Mouse (Mus musculus): ENCODE data around the gene Tlr5. TPM values are rescaled to one million over a fixed set of nuclear protein-coding genes. Genes with fewer than 3 reads are reported as not detected.

Gene Tlr5
- polyA plus RNA-seq (2012; rRNA removed; ENCODE audit: low replicate concordance), result 4.9 and 5.1 TPM in 2 replicates

DNA sequence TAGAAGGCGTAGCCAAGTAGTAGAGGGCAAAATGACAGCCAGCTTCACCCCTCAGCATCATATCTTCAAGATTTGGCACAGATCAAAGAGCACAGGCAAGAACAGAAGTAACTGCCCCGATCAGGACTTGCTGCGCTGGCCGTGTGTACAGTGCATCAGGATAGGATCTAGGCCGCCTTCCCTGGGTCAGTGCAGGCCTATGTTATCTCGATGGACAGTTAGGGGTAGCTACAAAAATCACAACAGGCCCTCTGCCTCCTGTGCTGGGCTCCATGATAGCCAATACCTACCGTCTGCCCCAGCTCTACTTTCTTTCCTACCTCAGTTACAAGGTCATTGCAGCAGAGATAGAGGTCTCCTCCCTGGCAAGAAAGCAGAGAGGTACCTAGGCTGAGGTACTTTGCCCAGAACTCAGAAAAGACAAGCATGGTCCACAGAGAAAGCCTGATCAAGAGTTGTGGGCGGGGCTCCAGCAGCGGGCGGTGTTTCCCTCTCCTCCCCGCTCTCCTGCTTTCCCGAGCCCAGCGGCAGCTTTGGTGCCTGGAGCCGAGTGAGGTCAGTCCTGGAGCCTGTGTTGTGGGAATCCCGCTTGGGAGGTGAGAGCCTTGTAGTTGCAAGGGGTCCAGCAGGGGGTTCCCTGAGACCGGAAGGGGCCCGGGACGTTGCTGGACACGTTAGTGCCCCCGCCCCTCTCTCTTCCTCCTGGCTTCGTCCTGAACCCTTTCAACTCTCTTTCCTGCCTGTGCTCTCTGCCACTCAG is at the start of gene Tlr5:
Tlr5 (plus strand) TSS at position 502 of the 760 bp plus-strand sequence.

Other genes starting within 250 kb of the Tlr5 start
- gene Ccdc185, start 205.6 kb upstream of the Tlr5 start, polyA plus RNA-seq (2012; rRNA removed; ENCODE audit: low replicate concordance), result not detected in 2 replicates
- gene Susd4, start 190.9 kb upstream of the Tlr5 start, polyA plus RNA-seq (2012; rRNA removed; ENCODE audit: low replicate concordance), result 1.3 and 8.4 TPM in 2 replicates

Measured in subcutaneous adipose tissue, adult 2 months (tissue).